Mouse (Mus musculus) central nervous system, embryonic 11.5 days (tissue): ENCODE results near the gene Akap5. TPM values are rescaled to one million over a fixed set of nuclear protein-coding genes. Genes with fewer than 3 reads are reported as not detected.

Experiments
- polyA plus RNA-seq: library from polyadenylated mRNA; depleted of rRNA; stranded (reverse); fragments of >200 nt; gene quantifications from 2 replicates; pipeline ENCODE4 v1.2.3, GENCODE M21; 2012; rRNA removed

Akap5 gene
- 4.9 and 6.8 TPM in 2 replicates for polyA plus RNA-seq

DNA sequence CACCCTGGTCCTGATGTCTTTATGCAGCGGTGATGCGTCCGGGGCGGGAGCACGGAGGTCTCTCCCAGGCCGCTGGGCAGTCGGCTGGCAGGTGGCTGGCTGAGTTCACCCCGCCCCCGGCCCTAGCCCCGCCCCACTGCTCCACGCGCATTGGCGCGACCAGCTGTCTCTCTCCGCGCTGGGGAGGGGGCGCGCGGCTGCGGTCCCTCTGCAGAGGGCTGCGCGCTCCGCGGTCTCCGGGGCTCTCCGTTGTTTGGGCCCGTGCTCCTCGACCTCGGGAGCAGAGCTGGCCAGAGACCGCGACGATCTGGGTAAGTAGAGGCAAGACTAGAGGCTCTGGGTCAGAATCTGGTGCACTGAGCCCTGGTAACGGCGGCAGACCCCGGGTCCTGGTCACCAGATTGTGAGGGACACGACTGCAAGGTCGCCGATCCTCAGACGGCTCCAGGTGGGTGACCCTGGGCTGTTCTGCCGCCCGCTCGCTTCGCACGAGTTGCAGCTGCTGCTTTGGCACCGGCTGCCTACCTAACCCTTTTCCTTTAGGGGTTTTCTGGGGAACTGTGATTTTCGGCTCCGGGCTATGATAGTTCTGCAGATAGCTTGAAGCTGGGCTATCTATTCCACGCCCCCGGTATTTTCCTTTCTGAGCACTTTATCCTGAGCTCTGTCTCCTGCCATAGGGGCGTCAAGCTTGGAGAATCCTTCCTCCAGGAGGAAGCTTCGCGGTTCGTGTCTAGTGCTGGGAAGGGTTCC is at the start of gene Akap5:
Gene Akap5 (plus strand): TSS at position 213 of the 753 bp plus-strand sequence.

DNA sequence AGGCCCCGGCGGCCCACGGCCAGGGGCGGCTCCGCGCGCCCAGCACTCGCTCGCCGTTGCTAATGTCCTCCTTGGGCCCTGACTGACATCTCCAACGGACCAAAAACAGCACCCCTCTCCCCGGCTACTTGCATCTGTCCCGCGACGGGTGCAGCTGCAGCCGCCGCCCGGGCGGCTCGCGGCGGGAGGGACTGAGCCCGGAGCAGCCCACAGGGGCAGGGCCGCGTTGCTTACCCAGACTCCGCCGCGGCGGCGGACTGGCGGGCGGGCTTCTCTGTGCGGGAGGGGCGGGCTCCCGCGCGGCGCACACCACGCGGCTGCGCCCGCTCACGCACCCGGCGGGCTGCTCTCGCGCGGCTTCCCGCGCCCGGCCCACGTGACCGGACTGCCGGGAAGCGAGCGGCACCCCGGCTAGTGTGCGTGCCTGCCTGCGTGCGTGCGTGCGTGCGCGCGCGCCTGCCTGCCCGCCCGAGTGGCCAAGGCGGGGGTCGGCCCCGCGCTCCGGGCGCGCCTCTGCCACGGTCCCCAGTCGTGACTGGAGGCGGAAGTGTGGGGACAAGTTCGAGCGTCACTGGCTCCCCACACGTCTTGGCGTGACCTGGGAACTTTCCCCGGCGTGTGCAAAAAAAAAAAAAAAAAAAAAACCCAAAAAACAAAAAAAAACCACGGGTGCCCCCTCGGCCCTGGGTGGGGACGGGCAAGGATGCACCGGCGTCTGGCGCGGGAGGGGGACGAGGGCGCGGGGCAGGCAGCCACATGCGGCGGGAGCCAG is 44.7 kb downstream of the Akap5 start, which contains the start of gene Zbtb25:
Gene Zbtb25 (minus strand): TSS at position 397 of the 772 bp plus-strand sequence.

GRCm38 (mm10) chr12:76369978-76370830 is 45.5 kb downstream of the Akap5 start, which contains the start of gene Zbtb1:
TSS of gene Zbtb1 (plus strand) at chr12:76370266.

Other genes starting within 250 kb of the Akap5 start
- 0.26 and 0.47 TPM in 2 replicates for gene Esr2, start 147.6 kb upstream of the Akap5 start, polyA plus RNA-seq
- 0.05 TPM in 1 of 2 replicates, not detected in the other for gene Tex21, start 78.1 kb upstream of the Akap5 start, polyA plus RNA-seq
- 44.7 and 52.2 TPM in 2 replicates for gene Mthfd1, start 69.6 kb upstream of the Akap5 start, polyA plus RNA-seq
- gene Zbtb25, start 44.7 kb downstream of the Akap5 start, polyA plus RNA-seq, result 14.5 and 19.7 TPM in 2 replicates
- 5.1 and 6.7 TPM in 2 replicates for gene Zbtb1, start 45.4 kb downstream of the Akap5 start, polyA plus RNA-seq
- gene Hspa2, start 79.3 kb downstream of the Akap5 start, polyA plus RNA-seq, result 4.7 and 5.1 TPM in 2 replicates
- 0.62 and 1.5 TPM in 2 replicates for gene Ppp1r36, start 92.6 kb downstream of the Akap5 start, polyA plus RNA-seq
- gene Plekhg3, start 206.0 kb downstream of the Akap5 start, polyA plus RNA-seq, result 4.2 and 7.9 TPM in 2 replicates